Mouse (Mus musculus): Measurements from ENCODE around the gene Sulf2.
"Not testable (repeated sequence)": the region's sequence is repeated elsewhere in the genome, so short reads cannot be mapped to it uniquely, and the experiment has no call there.

Gene Sulf2

GRCm38 (mm10) chr2:166155454-166155815 is at the start of gene Sulf2:
Sulf2 (minus strand) TSS chr2:166155663.
- DNase-seq: peak; percentile 76 to 80

- no peak for DNase-seq
Measured at GRCm38 (mm10) chr2:166204174-166204573, 48.7 kb upstream of the Sulf2 start.

- no peak for DNase-seq
Measured at GRCm38 (mm10) chr2:166203647-166204046, 48.2 kb upstream of the Sulf2 start.

- no peak for DNase-seq
Measured at GRCm38 (mm10) chr2:166197964-166198363, 42.5 kb upstream of the Sulf2 start.

- no peak for DNase-seq
Measured at GRCm38 (mm10) chr2:166197064-166197463, 41.6 kb upstream of the Sulf2 start.

GRCm38 (mm10) chr2:166196080-166196786 is 40.8 kb upstream of the Sulf2 start:
- no peak for DNase-seq

- no peak for DNase-seq
Measured at GRCm38 (mm10) chr2:166195041-166195440, 39.6 kb upstream of the Sulf2 start.

GRCm38 (mm10) chr2:166194112-166194758 is 38.8 kb upstream of the Sulf2 start:
- no peak for DNase-seq

GRCm38 (mm10) chr2:166193509-166193908 is 38.0 kb upstream of the Sulf2 start:
- no peak for DNase-seq

- DNase-seq: peak; percentile 28 to 56
Measured at GRCm38 (mm10) chr2:166190816-166191215, 35.4 kb upstream of the Sulf2 start.

GRCm38 (mm10) chr2:166189191-166189590 is 33.7 kb upstream of the Sulf2 start:
- DNase-seq: no peak

GRCm38 (mm10) chr2:166187874-166188453 is 32.5 kb upstream of the Sulf2 start:
- not testable (repeated sequence) for DNase-seq

GRCm38 (mm10) chr2:166187319-166187718 is 31.9 kb upstream of the Sulf2 start:
- DNase-seq: not testable (repeated sequence)

- no peak for DNase-seq
Measured at GRCm38 (mm10) chr2:166186244-166186948, 30.9 kb upstream of the Sulf2 start.

- no peak for DNase-seq
Measured at GRCm38 (mm10) chr2:166185768-166186167, 30.3 kb upstream of the Sulf2 start.

- peak in 1 of 2 experiments; percentile 39 for DNase-seq
Measured at GRCm38 (mm10) chr2:166184417-166184816, 29.0 kb upstream of the Sulf2 start.

- peak; percentile 48 to 56 for DNase-seq
Measured at GRCm38 (mm10) chr2:166182009-166182685, 26.7 kb upstream of the Sulf2 start.

- peak; percentile 28 to 37 for DNase-seq
Measured at GRCm38 (mm10) chr2:166180744-166181508, 25.5 kb upstream of the Sulf2 start.

GRCm38 (mm10) chr2:166180136-166180649 is 24.7 kb upstream of the Sulf2 start:
- DNase-seq: no peak

GRCm38 (mm10) chr2:166179457-166180101 is 24.1 kb upstream of the Sulf2 start:
- DNase-seq: no peak

GRCm38 (mm10) chr2:166175552-166176136 is 20.2 kb upstream of the Sulf2 start:
- no peak for DNase-seq

Data from cerebellum, postnatal 14 days (tissue).